Mouse (Mus musculus) hindbrain, embryonic 12.5 days (tissue): ENCODE measurements around the gene Tmem176a. TPM values are rescaled to one million over a fixed set of nuclear protein-coding genes. Genes with fewer than 3 reads are reported as not detected.

Experiments
- polyA plus RNA-seq: library from polyadenylated mRNA; unstranded; fragments of >200 nt; fragmentation: Nextera tagmentation; extraction: Ambion mirVana; gene quantifications from 2 replicates; pipeline ENCODE4 v1.2.1, GENCODE M21; 2016

The Tmem176a gene
- polyA plus RNA-seq, 1 experiment from 2014 or later, result 26.5 TPM

Other genes with a start within 250 kb of the Tmem176a start
- gene Repin1, start 247.0 kb upstream of the Tmem176a start, polyA plus RNA-seq, result 43.1 and 43.9 TPM in 2 replicates
- gene Gm44965, start 247.0 kb upstream of the Tmem176a start, polyA plus RNA-seq, result not detected in 2 replicates
- gene Zfp775, start 238.9 kb upstream of the Tmem176a start, polyA plus RNA-seq, result 12.7 and 14.6 TPM in 2 replicates
- gene AI854703, start 214.2 kb upstream of the Tmem176a start, polyA plus RNA-seq, result 2.6 and 3.1 TPM in 2 replicates
- gene Gimap8, start 193.7 kb upstream of the Tmem176a start, polyA plus RNA-seq, result 1.0 and 1.1 TPM in 2 replicates
- gene Gimap9, start 164.8 kb upstream of the Tmem176a start, polyA plus RNA-seq, result 3.7 and 4.4 TPM in 2 replicates
- gene Gimap4, start 156.4 kb upstream of the Tmem176a start, polyA plus RNA-seq, result 4.2 and 5.4 TPM in 2 replicates
- 8.5 and 9.6 TPM in 2 replicates for gene Gimap6, start 132.7 kb upstream of the Tmem176a start, polyA plus RNA-seq
- 1.7 TPM in 1 of 2 replicates, not detected in the other for gene Gm28053, start 122.3 kb upstream of the Tmem176a start, polyA plus RNA-seq
- not detected in 2 replicates for gene Gimap7, start 122.3 kb upstream of the Tmem176a start, polyA plus RNA-seq
- gene Gimap1, start 101.9 kb upstream of the Tmem176a start, polyA plus RNA-seq, result 5.4 and 6.7 TPM in 2 replicates
- 0.97 and 1.6 TPM in 2 replicates for gene Gimap5, start 94.7 kb upstream of the Tmem176a start, polyA plus RNA-seq
- not detected in 2 replicates for gene Gimap3, start 70.1 kb upstream of the Tmem176a start, polyA plus RNA-seq
- gene Tmem176b, start 577 bp downstream of the Tmem176a start, polyA plus RNA-seq, result 114 and 118 TPM in 2 replicates
- gene Aoc1, start 32.0 kb downstream of the Tmem176a start, polyA plus RNA-seq, result not detected in 2 replicates
- not detected in 2 replicates for gene 1600015I10Rik, start 89.0 kb downstream of the Tmem176a start, polyA plus RNA-seq
- gene Doxl2, start 134.0 kb downstream of the Tmem176a start, polyA plus RNA-seq, result not detected in 2 replicates
- gene Svs1, start 145.9 kb downstream of the Tmem176a start, polyA plus RNA-seq, result not detected in 2 replicates
- 0.31 and 0.65 TPM in 2 replicates for gene Gpnmb, start 195.6 kb downstream of the Tmem176a start, polyA plus RNA-seq
- gene Malsu1, start 232.9 kb downstream of the Tmem176a start, polyA plus RNA-seq, result 63.6 and 67.7 TPM in 2 replicates